ENCODE assay signal across 8 mouse cellular contexts in genomic region chr4:129821087-129821616, GRCm38 (mm10). TPM values are rescaled to one million over a fixed set of nuclear protein-coding genes. Genes with fewer than 3 reads are reported as not detected.
DNase-seq lines count a peak whose midpoint lies in the region; ATAC-seq and TF ChIP-seq lines count a peak whose summit lies in the region.

No protein-coding gene starts in this region.

- WGBS in kidney, postnatal 0 days: under 1% methylated on average over 16 of the region's 16 CpGs
- 2% methylated on average over 16 of the region's 16 CpGs for WGBS in limb, embryonic 13.5 days
- whole genome bisulfite sequencing in neural tube, embryonic 15.5 days: 2% methylated on average over 16 of the region's 16 CpGs

- peak overlapping the region; percentile 97 for H3K9ac ChIP-seq in kidney, postnatal 0 days (ENCODE audit: low read depth, low read length)
- peak overlapping the region; percentile 95 for H3K9ac ChIP-seq in limb, embryonic 13.5 days
- peak overlapping the region; percentile 94 for H3K9ac ChIP-seq in neural tube, embryonic 15.5 days (replicated peaks)

- H3K27me3 ChIP-seq in kidney, postnatal 0 days (ENCODE audit: insufficient read depth, low read length): no peaks in the 10 kb centered on the region
- no peaks in the 10 kb centered on the region for H3K27me3 ChIP-seq in limb, embryonic 13.5 days
- H3K27me3 ChIP-seq in neural tube, embryonic 15.5 days (replicated peaks): no peaks in the 10 kb centered on the region

- H3K4me1 ChIP-seq in kidney, postnatal 0 days (replicated peaks; ENCODE audit: insufficient read depth, low read length): peaks cover 26% of the 10 kb centered on the region
- H3K4me1 ChIP-seq in limb, embryonic 13.5 days: peaks cover 63% of the 10 kb centered on the region
- H3K4me1 ChIP-seq in neural tube, embryonic 15.5 days: peaks cover 40% of the 10 kb centered on the region

- no peaks in the 10 kb centered on the region for H3K36me3 ChIP-seq in kidney, postnatal 0 days (ENCODE audit: insufficient read depth, low read length)
- H3K36me3 ChIP-seq in limb, embryonic 13.5 days: no peaks in the 10 kb centered on the region
- H3K36me3 ChIP-seq in neural tube, embryonic 15.5 days: no peaks in the 10 kb centered on the region

- peak overlapping the region; percentile 62 for H3K4me2 ChIP-seq in kidney, postnatal 0 days (ENCODE audit: low read length)
- peak overlapping the region; percentile 74 for H3K4me2 ChIP-seq in limb, embryonic 13.5 days (replicated peaks)
- H3K4me2 ChIP-seq in neural tube, embryonic 15.5 days: peak overlapping the region; percentile 88

- peak overlapping the region; percentile 98 for H3K27ac ChIP-seq in kidney, postnatal 0 days
- peak overlapping the region; percentile 95 for H3K27ac ChIP-seq in limb, embryonic 13.5 days
- H3K27ac ChIP-seq in neural tube, embryonic 15.5 days (replicated peaks): peak overlapping the region; percentile 93

- ATAC-seq in kidney, postnatal 0 days (replicated peaks; ENCODE audit: low FRiP score, low read depth): no peak
- 0 out of 2 replicates have a peak, but pooled peaks have one; percentile 15 for ATAC-seq in erythroid progenitor cell, adult 5-6 weeks (replicated peaks; ENCODE audit: low FRiP score, poor library complexity, severe bottlenecking)
- ATAC-seq in limb, embryonic 13.5 days (ENCODE audit: low FRiP score, low read depth): no peak
- ATAC-seq in neural tube, embryonic 15.5 days (ENCODE audit: low FRiP score): no peak

- no peaks in the 10 kb centered on the region for H3K9me3 ChIP-seq in kidney, postnatal 0 days (replicated peaks; ENCODE audit: low read length)
- no peaks in the 10 kb centered on the region for H3K9me3 ChIP-seq in limb, embryonic 13.5 days
- H3K9me3 ChIP-seq in neural tube, embryonic 15.5 days (replicated peaks): no peaks in the 10 kb centered on the region

- no peak for TF ChIP-seq CTCF in kidney, postnatal 0 days (IDR thresholded peaks at IDR 0.05; ENCODE audit: low read depth)

- H3K4me3 ChIP-seq in kidney, postnatal 0 days (replicated peaks; ENCODE audit: low read depth, low read length): peak overlapping the region; percentile 88
- peak overlapping the region; percentile 90 for H3K4me3 ChIP-seq in limb, embryonic 13.5 days
- peak overlapping the region; percentile 89 for H3K4me3 ChIP-seq in neural tube, embryonic 15.5 days (replicated peaks)

- peak; percentile 77 for DNase-seq in kidney, postnatal 0 days (ENCODE audit: low spot score)
- no peak for DNase-seq in kidney, postnatal 36 days
- DNase-seq in MEL-GATA-1-ER (ENCODE audit: extremely low read depth, low read depth): peak; percentile 74
- DNase-seq in right cerebral cortex, adult 2 months (ENCODE audit: low spot score in 2 of 2): no peak
- no peak for DNase-seq in frontal cortex, postnatal 36 days (ENCODE audit: low spot score in 2 of 2)

RNA-seq across cellular contexts. Expression of gene Ptp4a2, which starts 10.1 kb away (rescaled TPM):
- polyA plus RNA-seq in kidney, postnatal 0 days (2015; fragmentation: Nextera tagmentation; extraction: Ambion mirVana): 383 and 402 TPM in 2 replicates
- 228 and 468 TPM in 2 replicates for total RNA-seq in erythroid progenitor cell, adult 5-6 weeks (2015; ENCODE audit: low replicate concordance)
- 166 and 170 TPM in 2 replicates for total RNA-seq in erythroid progenitor cell, adult 5-6 weeks (2017; ENCODE audit: low replicate concordance)
- polyA plus RNA-seq in limb, embryonic 13.5 days (2015; fragmentation: Nextera tagmentation; extraction: Ambion mirVana): 370 and 392 TPM in 2 replicates
- polyA plus RNA-seq in neural tube, embryonic 15.5 days (2015; fragmentation: Nextera tagmentation; extraction: Ambion mirVana): 217 and 247 TPM in 2 replicates

Comparison
In these comparisons a context has a peak if more than half of its experiments do, and no peak if none do; other contexts are left out.
1. DNase-seq: peak in kidney, postnatal 0 days (single experiment) and MEL-GATA-1-ER (single experiment); none in kidney, postnatal 36 days (0 of 2), right cerebral cortex, adult 2 months (0 of 2) and frontal cortex, postnatal 36 days (0 of 2).
2. Peak in every context shown above with its lines, with median percentiles within 50 percentile points of each other: H3K27ac ChIP-seq, H3K4me2 ChIP-seq, H3K4me3 ChIP-seq and H3K9ac ChIP-seq.